Mouse (Mus musculus): ENCODE measurements around the gene B2m.
A peak's percentile ranks its signal among the peaks of the same experiment; 100 is the strongest.

B2m gene

DNA sequence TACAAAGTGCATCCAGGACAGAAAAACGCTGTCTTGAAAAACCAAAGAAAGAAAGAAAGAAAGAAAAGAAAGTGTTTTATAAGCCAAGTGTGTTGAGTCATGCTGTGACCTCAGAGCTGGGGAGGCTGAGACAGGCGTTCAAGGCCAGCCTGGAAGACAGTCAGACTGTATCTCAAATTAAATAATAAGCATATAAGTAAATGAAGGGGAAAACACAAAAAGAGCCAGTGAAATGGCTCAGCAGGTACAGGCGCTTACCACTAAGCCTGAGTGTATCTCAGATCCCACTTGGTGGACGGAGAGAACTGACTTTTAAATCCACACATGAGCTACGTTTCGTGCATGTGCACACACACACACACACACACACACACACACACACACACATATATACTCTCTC lies 1.8 kb downstream of the B2m start:
- DNase-seq (ENCODE audit: low read depth, low spot score): no peak

GRCm38 (mm10) chr2:122149716-122150115 lies 2.2 kb downstream of the B2m start:
- DNase-seq (ENCODE audit: low read depth, low spot score): no peak

GRCm38 (mm10) chr2:122151221-122151620 lies 3.7 kb downstream of the B2m start:
- DNase-seq (ENCODE audit: low read depth, low spot score): no peak

DNA sequence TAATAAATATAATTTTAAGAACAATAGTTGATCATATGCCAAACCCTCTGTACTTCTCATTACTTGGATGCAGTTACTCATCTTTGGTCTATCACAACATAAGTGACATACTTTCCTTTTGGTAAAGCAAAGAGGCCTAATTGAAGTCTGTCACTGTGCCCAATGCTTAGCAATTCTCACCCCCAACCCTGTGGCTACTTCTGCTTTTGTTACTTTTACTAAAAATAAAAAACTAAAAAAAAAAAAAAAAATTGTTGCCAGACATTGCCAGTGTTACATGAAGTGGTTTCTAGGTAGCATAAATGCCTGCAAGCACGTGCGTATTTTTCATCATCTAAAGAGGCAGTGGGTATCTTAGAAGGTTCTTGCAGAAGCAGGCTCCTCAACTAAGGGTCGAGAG lies 5.4 kb downstream of the B2m start:
- DNase-seq (ENCODE audit: low read depth, low spot score): no peak

GRCm38 (mm10) chr2:122153681-122154365 lies 6.3 kb downstream of the B2m start:
- no peak for DNase-seq (ENCODE audit: low read depth, low spot score)

GRCm38 (mm10) chr2:122154479-122154878 lies 7.0 kb downstream of the B2m start:
- DNase-seq (ENCODE audit: low read depth, low spot score): no peak

DNA sequence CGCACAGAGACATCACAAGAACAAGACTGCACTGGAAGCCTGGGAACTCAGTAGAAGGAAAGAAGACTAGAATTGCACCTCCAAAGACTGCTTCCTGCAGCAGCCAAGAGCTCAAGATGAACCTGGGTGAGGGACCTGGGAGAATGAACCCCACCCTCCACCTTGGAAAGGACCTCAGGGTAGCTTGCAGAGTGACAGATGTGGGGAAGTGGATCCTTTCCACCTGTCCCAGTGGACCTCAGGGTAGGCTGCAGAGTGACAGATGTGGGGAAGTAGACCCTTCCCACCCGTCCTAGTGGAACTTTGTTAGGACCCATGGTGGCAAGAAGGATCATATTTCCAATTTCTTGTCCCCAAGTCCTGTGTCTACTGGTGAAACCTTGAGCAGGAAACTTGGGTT lies 7.8 kb downstream of the B2m start:
- no peak for DNase-seq (ENCODE audit: low read depth, low spot score)

DNA sequence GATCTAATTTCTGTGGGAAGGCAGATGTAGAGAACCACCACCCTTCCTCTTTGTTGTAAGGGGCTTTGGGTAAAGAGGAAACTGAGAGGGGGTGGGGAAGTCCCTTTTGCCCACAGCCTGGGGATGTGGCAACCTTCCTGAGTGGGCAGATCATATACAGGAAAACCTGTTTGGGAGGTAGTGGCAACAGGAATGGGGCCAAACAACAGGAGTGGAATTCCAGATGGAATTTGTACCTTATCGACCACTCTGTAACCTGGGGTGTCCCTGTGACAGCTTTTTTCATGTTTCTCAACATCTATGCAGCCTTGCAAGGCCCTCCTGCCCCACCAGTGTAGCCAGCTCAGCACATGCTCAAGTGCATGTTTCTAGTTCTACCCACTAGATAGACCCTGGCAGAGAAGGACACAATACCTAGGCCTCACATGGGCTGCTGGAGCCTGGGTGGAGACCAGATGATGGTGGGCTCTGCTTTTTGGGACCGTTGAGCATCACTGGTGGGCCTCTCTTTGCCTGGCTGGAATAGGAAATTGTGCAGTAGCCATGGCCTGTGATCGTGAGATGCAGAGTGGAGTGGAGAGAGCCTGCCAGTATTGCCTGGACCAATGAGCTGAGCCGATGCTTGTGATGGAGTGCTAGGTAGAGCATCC lies 8.7 kb downstream of the B2m start:
- DNase-seq (ENCODE audit: low read depth, low spot score): no peak

GRCm38 (mm10) chr2:122157561-122157960 lies 10.1 kb downstream of the B2m start:
- no peak for DNase-seq (ENCODE audit: low read depth, low spot score)

DNA sequence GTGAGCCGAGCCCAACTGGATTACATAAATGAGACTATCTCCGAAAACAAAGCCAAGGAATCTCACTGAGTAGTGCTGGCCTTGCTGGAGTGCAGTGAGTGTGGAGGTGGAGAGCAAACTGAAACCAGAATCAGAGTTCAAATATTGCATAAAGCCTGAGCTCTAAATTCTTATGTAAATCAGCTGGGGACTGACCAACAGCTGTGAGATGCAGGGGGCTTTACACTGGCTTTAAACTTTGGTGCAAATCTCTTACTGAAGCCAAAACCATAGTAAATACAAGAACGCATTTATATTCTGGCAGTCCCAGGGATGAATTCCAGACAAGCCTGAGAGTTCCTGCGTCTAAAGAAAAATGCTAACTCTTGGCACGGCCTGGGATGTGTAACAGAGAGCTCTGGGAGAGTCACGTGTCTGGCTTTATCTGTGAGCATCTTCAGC lies 10.9 kb downstream of the B2m start:
- DNase-seq (ENCODE audit: low read depth, low spot score): no peak

DNA sequence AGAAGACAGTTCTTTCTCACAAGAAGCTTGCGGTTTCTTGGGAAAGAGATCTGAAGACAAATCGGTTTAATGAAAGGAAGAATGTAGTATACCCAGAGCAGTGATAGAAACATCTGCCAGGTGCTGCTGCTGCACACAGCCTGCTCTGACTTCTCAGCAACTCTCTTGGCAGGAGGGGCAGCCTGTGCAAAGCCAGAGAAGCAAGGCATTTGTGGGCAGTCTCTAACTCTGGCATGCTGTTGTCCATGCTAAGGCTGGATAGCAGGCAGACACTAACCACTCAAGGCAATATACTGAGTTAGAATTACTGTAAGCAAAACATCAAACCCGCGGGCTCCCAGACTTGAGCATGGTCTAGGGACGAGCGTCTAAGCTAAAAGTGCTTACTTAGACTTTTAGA lies 12.2 kb downstream of the B2m start:
- no peak for DNase-seq (ENCODE audit: low read depth, low spot score)

DNA sequence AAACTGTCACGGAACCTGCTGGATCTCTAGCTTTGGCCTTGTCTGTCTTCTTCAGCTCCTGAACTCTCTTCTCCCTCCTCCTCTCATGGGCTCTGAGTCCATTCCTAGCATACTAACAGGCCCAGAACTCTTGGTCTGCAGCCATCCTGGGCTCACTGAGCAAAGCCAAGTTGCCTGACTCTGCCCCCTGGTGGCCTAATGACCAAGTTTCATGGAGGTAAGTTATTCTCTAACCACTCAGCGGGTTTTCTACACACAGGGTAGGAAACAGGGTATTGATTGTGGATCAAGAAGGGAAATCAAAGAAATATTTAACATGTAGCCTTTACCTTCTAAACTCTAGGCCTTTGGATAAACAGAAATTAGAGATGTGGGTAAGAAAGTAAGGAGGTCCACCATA lies 13.2 kb downstream of the B2m start, which contains the start of gene Trim69:
TSS of gene Trim69 (plus strand) at position 21 of the 400 bp plus-strand sequence.
- peak; percentile 63 for DNase-seq (ENCODE audit: low read depth, low spot score)

DNA sequence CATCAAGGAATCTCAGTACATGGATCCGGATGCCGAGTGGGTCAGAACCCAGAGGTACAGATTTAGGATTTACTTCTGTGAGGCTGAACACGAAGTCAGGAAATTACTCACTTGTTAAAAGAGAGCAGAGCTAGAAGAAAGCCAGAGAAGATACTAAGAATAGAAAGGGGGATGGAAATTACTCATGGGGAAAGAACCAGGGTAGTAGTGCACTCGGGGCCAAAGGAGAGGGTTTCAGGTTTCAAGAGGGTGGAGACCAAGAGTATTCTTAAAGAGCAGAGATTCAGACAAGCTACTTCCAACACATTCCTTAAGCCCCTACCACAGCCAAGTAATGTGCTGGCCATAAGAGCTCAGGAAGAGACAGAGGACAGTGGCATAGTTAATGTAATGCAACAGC lies 14.1 kb downstream of the B2m start:
- peak; percentile 12 for DNase-seq (ENCODE audit: low read depth, low spot score)

GRCm38 (mm10) chr2:122162529-122162928 lies 15.0 kb downstream of the B2m start:
- DNase-seq (ENCODE audit: low read depth, low spot score): no peak

DNA sequence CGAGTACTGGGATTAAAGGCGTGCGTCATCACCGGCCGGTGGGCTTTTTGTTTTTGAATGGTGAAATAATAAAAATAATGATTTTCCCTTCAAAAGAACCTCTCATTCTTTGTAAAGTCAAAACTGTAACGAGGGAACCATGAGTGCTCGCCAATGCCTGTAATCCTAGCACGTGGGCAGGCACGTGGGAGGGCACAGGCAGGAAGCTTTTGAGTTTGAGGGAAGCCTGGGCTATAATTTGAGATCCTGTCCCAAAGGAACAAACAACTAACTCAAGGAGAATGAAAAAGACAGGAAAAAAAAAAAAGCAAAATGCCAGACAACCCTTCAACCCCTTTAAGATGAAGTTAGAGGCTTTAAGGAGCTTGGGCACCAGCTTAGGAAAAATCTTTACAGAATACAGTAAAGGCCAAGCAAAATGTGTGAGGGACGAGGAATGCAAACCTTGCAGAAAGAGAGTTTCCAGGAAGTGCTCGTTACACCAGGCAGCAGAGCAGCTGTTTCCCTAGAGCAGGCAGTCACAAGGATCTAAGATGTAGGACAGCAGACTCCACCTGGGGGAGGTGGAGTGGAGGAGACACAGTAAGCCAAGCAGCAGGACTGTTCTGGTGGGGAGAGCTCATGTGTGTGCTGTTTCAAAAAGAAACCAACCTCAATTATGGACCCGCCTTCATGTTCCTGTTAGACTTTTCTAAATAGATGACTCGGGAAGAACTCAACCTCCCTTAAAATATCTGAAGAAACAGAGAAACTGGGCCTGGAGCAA lies 16.1 kb downstream of the B2m start:
- DNase-seq (ENCODE audit: low read depth, low spot score): no peak

DNA sequence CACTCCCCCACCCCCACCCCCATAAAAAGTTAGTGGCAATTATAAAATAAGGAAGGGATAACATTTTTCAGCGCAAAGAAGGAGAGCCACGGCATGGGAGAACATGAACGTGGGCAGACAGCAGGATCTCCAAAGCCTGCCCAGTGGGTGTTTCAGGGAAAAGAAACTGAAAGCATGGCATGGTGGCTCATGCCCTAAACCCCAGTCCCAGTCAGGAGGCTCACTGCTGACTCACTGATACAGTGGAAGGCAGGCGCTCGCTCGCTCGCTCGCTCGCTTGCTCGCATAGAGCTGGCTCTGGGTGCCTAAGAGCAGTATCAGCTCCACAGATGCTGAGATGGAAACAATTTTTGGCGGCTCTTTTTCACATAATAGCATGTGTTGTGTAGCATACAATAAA lies 16.8 kb downstream of the B2m start:
- no peak for DNase-seq (ENCODE audit: low read depth, low spot score)

DNA sequence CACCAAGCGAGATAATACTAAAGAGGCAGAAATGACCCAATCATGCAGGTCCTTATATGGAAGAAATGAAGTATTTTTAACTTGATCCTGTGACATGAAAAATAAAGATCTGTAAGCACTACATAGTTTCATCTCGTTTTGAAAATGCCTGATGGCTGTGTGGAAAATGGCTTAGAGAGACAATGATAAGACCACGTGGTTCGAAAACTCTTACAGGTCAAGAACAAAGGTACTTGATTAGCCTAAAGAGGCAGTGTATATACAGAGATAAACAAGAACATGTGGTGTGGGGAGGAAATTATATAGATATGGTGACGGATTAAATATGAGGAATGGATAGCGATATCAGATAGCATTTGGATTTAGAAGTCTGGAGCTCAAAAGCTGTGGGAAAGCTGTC lies 23.8 kb downstream of the B2m start:
- no peak for DNase-seq (ENCODE audit: low read depth, low spot score)

DNA sequence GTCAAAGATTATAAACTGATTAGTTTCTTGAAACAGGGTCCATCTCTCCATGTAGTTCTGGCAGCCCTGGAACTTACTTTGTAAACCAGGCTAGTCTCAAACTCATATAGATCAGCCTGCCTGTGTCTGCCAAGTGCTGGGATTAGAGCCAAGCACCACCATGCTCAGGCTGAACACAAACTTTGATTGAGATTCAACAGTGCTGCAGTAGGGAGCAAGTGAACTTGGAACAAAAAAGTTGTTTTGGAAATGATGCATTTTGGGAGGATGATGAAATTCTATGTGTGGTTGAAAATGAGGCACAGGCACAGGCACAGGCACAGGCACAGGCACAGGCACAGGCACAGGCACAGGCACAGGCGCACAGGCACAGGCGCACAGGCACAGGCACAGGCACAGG lies 24.7 kb downstream of the B2m start:
- no peak for DNase-seq (ENCODE audit: low read depth, low spot score)

- DNase-seq (ENCODE audit: low read depth, low spot score): no peak
These were observed 32.8 kb downstream of the B2m start for GRCm38 (mm10) chr2:122180051-122180822.

DNA sequence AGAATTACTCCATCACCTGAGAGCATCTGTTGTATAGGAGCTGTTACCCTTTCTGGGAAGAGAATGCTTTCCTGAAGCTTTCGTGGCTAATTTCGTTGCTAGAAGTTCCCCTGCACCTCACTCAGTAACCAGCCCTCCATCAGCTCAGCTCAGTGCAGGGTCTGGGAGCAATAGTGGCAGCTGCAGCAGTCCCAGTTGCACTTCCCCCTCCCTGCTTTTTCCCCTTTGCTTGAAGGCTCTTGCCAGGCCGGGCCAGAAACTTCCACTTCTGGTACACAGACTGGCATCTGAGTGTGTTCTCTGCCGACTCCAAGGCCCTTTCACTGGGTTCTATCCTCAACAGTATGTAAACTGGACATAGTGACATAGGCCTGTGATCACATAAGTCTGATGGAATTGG lies 37.6 kb downstream of the B2m start:
- no peak for DNase-seq (ENCODE audit: low read depth, low spot score)

GRCm38 (mm10) chr2:122186106-122186505 lies 38.6 kb downstream of the B2m start, which contains the start of the genes Patl2 and Terb2:
Patl2 (minus strand) TSS chr2:122186189.
Terb2 (plus strand) TSS chr2:122186272.
- no peak for DNase-seq (ENCODE audit: low read depth, low spot score)

- DNase-seq (ENCODE audit: low read depth, low spot score): peak; percentile 8
These were observed 39.3 kb downstream of the B2m start for GRCm38 (mm10) chr2:122186751-122187150.

All from forelimb bud, embryonic 11.5 days (tissue).